Mouse (Mus musculus) neutrophil, adult 59 days (primary cell): ENCODE data around the gene Cnn1. TPM values are rescaled to one million over a fixed set of nuclear protein-coding genes. Genes with fewer than 3 reads are reported as not detected.

Experiments used
- total RNA-seq, 2 experiments: library from RNA; stranded (reverse); gene quantifications; 1 replicate in 1 of 2; 2 replicates in 1 of 2; pipeline ENCODE4 v1.2.4; 2023

The Cnn1 gene
- not detected for total RNA-seq

GRCm38 (mm10) chr9:22098993-22099696 lies at the start of gene Cnn1:
Gene Cnn1 (plus strand): TSS chr9:22099216.

GRCm38 (mm10) chr9:22051958-22052254 lies 47.1 kb upstream of the Cnn1 start, which contains the start of gene Elavl3:
Gene Elavl3 (minus strand): TSS chr9:22052023.

GRCm38 (mm10) chr9:22070791-22071573 lies 28.0 kb upstream of the Cnn1 start, which contains the start of the genes Gm49318 and Zfp653:
Gene Gm49318 (minus strand): TSS chr9:22071259.
Gene Zfp653 (minus strand): TSS chr9:22071376.

GRCm38 (mm10) chr9:22085022-22085834 lies 13.8 kb upstream of the Cnn1 start, which contains the start of gene Ecsit:
Gene Ecsit (minus strand): TSS chr9:22085438.

GRCm38 (mm10) chr9:22116740-22117426 lies 17.9 kb downstream of the Cnn1 start, which contains the start of gene Elof1:
Gene Elof1 (minus strand): TSS chr9:22117172.

GRCm38 (mm10) chr9:22135644-22136390 lies 36.8 kb downstream of the Cnn1 start, which contains the start of gene Acp5:
Gene Acp5 (minus strand): TSS chr9:22135711.

GRCm38 (mm10) chr9:22156497-22157245 lies 57.7 kb downstream of the Cnn1 start, which contains the start of gene Pigyl:
Gene Pigyl (plus strand): TSS chr9:22156846.

Other genes starting within 250 kb of the Cnn1 start
- gene Dock6, start 246.6 kb upstream of the Cnn1 start, total RNA-seq: 1 to 10 TPM; 1.6 to 2.4 TPM
- gene Rab3d, start 181.0 kb upstream of the Cnn1 start, total RNA-seq: 100 to 1,000 TPM; 172 to 188 TPM
- 1 to 10 TPM; 1.3 TPM for gene Ccdc159, start 171.7 kb upstream of the Cnn1 start, total RNA-seq
- gene Tmem205, start 171.7 kb upstream of the Cnn1 start, total RNA-seq: 10 to 100 TPM; 16.9 to 18.5 TPM
- gene Plppr2, start 162.2 kb upstream of the Cnn1 start, total RNA-seq: 1 to 10 TPM; 1.0 TPM
- 1 to 10 TPM; 3.6 to 5.4 TPM for gene Swsap1, start 143.5 kb upstream of the Cnn1 start, total RNA-seq
- 1 to 10 TPM; 3.4 to 8.7 TPM for gene Epor, start 135.7 kb upstream of the Cnn1 start, total RNA-seq
- not detected for gene Rgl3, start 109.8 kb upstream of the Cnn1 start, total RNA-seq
- not detected for gene Ccdc151, start 96.6 kb upstream of the Cnn1 start, total RNA-seq
- gene Prkcsh, start 96.4 kb upstream of the Cnn1 start, total RNA-seq: 10 to 100 TPM; 53.0 to 58.7 TPM
- gene Elavl3, start 47.2 kb upstream of the Cnn1 start, total RNA-seq: not detected
- gene Gm49318, start 28.0 kb upstream of the Cnn1 start, total RNA-seq: not detected
- gene Zfp653, start 27.8 kb upstream of the Cnn1 start, total RNA-seq: 10 to 100 TPM in 1 of 2 experiments, 1 to 10 TPM in 1; 8.4 to 12.0 TPM
- gene Ecsit, start 13.8 kb upstream of the Cnn1 start, total RNA-seq: 1 to 10 TPM; 7.1 to 8.9 TPM
- 10 to 100 TPM; 35.8 to 42.7 TPM for gene Elof1, start 18.0 kb downstream of the Cnn1 start, total RNA-seq
- 10 to 100 TPM; 17.1 to 26.9 TPM for gene Acp5, start 36.5 kb downstream of the Cnn1 start, total RNA-seq
- gene Pigyl, start 57.6 kb downstream of the Cnn1 start, total RNA-seq: 10 to 100 TPM; 14.6 to 16.6 TPM
- not detected for gene Zfp872, start 88.9 kb downstream of the Cnn1 start, total RNA-seq
- 10 to 100 TPM; 15.5 TPM for gene Zfp809, start 126.5 kb downstream of the Cnn1 start, total RNA-seq
- gene Zfp599, start 160.7 kb downstream of the Cnn1 start, total RNA-seq: under 1 TPM; 0.31 to 0.40 TPM
- gene Zfp810, start 208.4 kb downstream of the Cnn1 start, total RNA-seq: 1 to 10 TPM; 6.8 to 8.8 TPM